Mouse (Mus musculus) cerebellum, adult 9-11 months (tissue): ENCODE measurements around the gene Epor.

Source experiments
- DNase-seq: peaks from one replicate; pipeline ENCODE4 v3.0.0; 2022

The Epor gene

GRCm38 (mm10) chr9:21962416-21963059, 768 bp downstream of the Epor start:
- DNase-seq = peak; percentile 79

DNA sequence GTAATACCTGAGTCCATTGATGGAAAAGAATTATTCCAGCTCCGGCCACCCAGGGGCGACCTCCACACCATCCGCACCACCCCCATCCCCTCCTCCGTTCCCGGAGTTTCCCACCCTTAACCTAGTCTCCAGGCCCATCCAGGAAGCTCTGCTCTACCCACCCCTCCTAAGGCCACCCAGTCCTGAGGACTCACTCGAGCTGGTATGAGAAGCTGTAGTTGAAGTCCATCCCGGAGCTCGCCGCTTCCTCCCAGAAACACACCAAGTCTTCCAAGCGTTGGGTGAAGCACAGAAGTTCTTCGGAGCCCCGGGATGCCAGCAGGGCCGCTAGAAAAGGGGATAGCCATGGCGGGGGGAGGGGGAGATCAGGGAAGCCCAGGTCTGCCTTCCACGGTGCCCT, 1.3 kb downstream of the Epor start:
- no peak for DNase-seq

DNA sequence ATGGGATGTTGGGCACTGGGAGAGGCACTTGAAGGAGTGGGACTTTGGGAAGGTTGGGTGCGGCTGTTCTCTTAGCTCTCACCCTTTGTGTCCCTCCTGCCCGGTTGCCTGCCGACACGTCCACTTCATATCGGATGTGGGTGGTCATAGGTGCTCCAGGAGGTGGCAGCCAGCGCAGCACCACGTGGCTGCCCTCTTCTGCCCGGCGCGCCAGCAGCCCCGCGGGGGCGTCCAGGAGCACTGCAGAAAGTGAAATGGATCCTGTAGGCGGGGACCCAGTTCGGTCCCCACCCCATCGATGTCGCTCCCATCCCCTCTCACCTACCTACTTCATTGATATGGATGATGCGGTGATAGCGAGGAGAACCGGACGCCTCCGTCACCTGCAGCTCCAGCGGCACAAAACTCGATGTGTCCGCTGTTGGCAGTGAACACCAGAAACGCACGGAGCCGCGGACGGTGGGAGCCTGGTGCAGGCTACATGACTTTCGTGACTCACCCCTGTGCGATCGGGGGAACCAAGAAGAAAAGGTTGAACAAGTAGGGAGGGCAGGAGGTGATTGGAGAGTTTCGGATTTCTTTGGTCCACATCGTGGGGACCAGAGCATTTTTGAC, 1.8 kb downstream of the Epor start:
- DNase-seq = peak; percentile 50

- peak; percentile 60 for DNase-seq
These were observed 2.6 kb downstream of the Epor start for GRCm38 (mm10) chr9:21960558-21961208.

DNA sequence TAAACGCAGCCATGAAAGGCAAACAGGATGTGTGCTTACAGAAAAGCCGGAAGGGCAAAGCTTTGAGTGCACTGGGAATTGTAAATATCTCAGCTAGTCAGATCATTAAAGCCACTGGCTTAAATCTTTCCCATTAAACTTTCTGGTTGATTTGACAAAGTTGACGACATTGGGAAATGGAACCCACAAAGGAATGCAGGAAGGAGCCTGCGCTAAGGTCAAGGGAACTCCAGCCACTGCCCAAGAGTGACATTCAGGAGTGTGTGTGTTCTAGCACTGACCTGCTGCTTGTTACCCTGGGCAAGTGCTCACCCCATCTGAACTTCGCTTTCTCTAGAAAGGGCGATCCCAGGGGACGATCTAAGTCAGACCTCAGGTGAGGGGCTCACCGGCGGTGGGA, 3.2 kb downstream of the Epor start:
- no peak for DNase-seq

GRCm38 (mm10) chr9:21959244-21959643, 4.1 kb downstream of the Epor start:
- DNase-seq = peak; percentile 54

DNA sequence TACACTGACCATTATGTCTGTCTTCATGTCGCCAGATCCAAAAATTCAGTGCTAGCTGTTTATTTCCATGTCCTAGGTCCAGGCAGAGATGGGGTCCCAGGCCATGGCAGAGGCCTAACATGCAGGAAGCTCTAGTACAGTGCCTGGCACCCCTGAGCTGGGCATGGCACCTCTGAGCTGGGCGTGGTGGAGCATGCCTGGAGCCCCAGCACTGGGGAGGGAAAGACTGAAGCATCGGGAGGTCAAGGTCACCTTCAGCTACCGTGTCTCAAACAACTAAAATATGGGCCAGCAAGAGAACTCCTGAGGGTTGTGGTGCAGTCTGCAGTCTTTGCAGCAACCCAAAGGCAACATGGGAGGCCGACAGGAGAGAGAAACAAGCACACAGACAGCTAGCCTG, 4.9 kb downstream of the Epor start:
- no peak for DNase-seq

- peak; percentile 99 for DNase-seq
These were observed 7.6 kb downstream of the Epor start, which contains the start of gene Swsap1 for GRCm38 (mm10) chr9:21955570-21956281. Swsap1 (plus strand) TSS chr9:21955755.

DNA sequence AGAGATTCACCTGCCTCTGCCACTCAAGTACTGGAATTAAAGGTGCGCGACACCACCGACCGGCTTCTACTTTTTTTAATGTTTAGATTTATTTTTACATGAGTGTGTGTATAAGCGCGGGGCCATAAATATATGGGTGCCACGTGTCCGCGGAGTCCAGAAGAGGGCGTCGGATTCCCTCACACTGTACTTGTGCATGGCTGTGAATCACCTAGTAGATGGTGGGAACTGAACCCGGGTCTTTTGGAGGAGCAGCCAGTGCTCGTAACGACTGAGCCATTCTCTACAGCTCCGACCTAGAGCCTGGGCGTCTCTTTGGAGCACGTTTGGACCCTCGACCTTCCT, 8.1 kb downstream of the Epor start:
- DNase-seq = no peak

- DNase-seq = peak; percentile 59
These were observed 8.7 kb downstream of the Epor start for GRCm38 (mm10) chr9:21954635-21955034.

- DNase-seq = no peak
These were observed 9.7 kb downstream of the Epor start for GRCm38 (mm10) chr9:21953600-21953999.

DNA sequence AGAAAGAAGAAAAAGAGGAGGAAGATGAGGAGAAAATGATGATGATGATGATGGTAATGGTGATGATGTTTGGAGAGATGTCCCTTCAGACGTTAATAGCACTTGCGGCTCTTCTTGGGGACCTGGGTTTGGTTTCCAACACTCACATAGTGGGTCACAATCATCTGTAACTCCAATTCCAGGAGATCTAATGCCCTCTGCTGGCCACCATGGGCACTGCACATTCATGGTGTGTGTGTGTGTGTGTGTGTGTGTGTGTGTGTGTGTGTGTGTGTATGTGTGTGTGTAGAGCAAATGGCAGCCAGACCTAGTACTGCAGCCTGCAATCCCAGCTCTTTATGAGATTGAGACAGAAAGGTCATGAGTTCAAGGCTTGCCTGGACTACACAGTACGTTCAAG, 11.3 kb downstream of the Epor start:
- no peak for DNase-seq

GRCm38 (mm10) chr9:21950322-21950721, 13.0 kb downstream of the Epor start:
- DNase-seq = no peak

- DNase-seq = peak; percentile 17
These were observed 14.5 kb downstream of the Epor start for GRCm38 (mm10) chr9:21948790-21949189.

DNA sequence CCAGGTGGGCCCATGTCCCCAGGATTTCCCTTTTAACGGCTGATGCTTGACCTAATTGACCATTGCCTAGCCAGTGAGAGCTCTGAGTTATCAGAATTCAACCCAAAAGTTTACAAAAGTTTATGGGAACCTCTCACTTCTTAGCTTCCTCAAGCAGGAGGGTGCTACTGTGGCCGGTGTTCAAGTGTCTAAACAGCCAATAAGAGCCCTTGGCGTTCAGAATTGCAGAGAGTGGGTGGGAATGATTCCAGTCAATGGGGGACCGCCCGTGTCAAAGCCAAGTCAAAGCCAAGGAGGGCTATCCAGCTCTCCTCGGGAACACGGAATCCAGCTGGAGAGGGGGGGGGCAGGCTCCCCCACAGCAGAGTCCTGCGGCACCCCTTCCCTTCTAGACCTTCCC, 15.2 kb downstream of the Epor start:
- DNase-seq = no peak

DNA sequence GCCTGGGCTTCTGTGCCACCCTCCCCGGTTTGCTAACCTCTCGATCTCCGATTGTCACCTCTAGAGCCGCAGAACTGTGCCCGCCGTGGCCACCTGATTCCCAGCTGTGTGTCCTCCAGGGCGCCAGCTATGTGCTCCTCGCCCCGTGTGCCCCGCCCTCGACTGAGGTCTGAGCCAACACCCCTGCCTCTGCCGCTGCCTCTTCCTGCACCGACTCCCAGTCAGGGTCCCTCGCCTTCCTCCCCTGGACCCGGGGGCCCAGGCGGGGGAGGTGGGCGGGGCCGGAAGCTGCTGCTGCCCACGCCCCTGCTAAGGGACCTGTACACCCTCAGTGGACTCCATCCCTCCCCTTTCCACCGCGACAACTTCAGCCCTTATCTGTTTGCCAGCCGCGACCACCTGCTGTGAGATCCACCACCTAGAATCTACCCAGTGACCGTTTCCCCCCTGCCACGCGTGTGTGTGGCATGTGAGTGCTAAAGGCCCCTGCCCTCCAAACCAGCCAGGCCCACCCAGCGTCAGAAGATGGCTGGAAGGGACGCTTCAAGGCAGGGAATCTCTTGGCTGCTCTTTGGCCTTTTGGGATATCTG, 15.7 kb downstream of the Epor start:
- DNase-seq = peak; percentile 39

DNA sequence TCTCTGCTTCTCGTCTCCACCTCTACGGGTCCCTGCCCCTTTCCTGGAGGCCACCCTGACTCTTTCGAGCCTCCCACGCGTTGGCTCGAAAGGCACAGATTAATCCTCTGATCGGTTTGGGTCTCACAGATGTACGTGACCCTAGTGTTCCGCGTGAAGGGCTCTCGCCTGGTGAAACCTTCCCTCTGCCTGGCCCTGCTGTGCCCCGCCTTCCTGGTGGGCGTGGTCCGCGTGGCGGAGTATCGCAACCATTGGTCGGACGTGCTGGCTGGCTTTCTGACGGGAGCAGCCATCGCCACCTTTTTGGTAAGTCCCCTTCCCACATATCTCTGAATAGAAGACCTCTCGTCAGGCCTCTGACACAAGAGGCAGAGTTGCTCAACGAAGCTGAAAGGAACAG, 19.0 kb downstream of the Epor start:
- peak; percentile 41 for DNase-seq

- DNase-seq = no peak
These were observed 19.7 kb downstream of the Epor start for GRCm38 (mm10) chr9:21943638-21944037.

GRCm38 (mm10) chr9:21943046-21943445, 20.3 kb downstream of the Epor start:
- DNase-seq = no peak

- DNase-seq = peak; percentile 63
These were observed 25.0 kb downstream of the Epor start for GRCm38 (mm10) chr9:21938234-21938855.

DNA sequence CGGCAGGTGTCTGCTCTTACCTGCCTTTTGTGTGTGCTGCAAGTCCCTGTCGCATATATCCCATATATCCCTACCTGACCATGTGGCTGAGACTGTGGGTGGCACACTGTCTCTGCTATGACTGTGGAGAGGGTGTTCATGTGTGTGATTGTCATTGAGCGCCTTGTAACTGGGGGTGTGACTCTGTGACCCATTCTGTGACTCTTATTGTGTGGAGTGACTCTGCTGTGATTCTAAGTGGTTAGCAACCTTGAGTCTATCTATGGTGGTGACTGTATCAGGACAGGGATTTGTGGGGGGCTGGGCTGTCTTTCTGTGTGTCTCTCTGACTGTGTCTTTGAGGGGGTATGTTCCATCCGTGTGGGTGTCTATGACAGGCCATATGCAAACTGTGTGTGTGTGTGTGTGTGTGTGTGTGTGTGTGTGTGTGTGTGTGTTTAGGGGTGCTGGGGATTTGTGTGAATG, 25.6 kb downstream of the Epor start:
- DNase-seq = no peak

DNA sequence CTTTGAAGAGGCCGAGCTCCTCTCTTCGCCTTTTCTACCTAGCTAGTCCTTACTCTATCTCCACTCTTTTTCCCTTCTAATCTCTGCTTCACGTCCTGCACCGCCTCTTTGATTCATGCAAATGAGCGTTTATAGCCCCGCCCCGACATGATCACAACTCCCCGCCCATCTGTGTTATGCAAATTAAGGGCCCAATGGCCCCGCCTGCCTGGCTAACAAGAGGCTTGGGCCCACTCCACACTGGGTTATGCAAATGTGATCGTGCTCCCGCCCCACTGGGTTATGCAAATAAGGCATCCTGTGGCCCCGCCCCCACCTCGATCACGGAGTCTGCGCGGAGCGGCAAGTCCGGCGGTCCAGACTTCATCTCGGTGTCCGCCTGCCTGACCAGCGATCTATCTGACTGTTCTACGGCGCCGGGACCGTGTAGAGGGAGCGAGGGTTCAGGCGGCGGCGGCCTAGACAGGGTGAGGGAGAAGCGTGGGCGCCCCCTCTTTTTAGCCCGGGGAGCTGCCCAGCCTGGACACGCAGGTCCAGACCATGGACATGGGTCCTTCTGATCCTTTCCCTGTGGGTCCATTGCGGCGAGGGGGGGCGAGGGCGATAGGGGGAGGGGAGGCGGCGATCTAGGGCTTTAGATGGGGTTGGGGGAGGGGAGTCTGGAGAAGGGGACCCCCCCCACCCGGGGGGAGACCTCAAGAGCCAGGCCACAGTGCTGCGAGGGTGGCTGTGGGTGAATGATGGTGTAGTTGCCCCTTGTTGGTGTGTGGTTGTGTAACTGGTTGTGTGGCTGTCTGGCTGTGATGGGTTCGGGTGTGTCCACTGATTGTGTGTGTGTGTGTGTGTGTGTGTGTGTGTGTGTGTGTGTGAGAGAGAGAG, 26.4 kb downstream of the Epor start, which contains the start of gene Plppr2:
Gene Plppr2, plus strand, starts transcription at position 342 of the 879 bp plus-strand sequence.
- peak; percentile 100 for DNase-seq
